13 mouse cellular contexts compared by ENCODE assay signal in genomic region chr17:5985271-5985670, GRCm38 (mm10).
"Had no signal": no experiment of that assay in that cellular context is flagged by ENCODE, and none has a peak within 500 bp of the region (broad histone marks: within the 10 kb centered on the region; RNA-seq: fewer than 3 reads in every experiment).

No protein-coding gene starts in this region.

- H3K9ac ChIP-seq: limb, embryonic 15.5 days; liver, embryonic 12.5 days; lung, embryonic 14.5 days; midbrain, embryonic 13.5 days; neural tube, embryonic 12.5 days; stomach, embryonic 15.5 days had no signal

- ATAC-seq: liver, embryonic 12.5 days; midbrain, embryonic 13.5 days had no signal

- H3K27me3 ChIP-seq: limb, embryonic 15.5 days; midbrain, embryonic 13.5 days; neural tube, embryonic 12.5 days; stomach, embryonic 15.5 days had no signal

- H3K36me3 ChIP-seq: limb, embryonic 15.5 days; liver, embryonic 12.5 days; midbrain, embryonic 13.5 days; neural tube, embryonic 12.5 days; stomach, embryonic 15.5 days had no signal

- H3K9me3 ChIP-seq: limb, embryonic 15.5 days; liver, embryonic 12.5 days; midbrain, embryonic 13.5 days; neural tube, embryonic 12.5 days; stomach, embryonic 15.5 days had no signal

- H3K27ac ChIP-seq: limb, embryonic 15.5 days; liver, embryonic 12.5 days; midbrain, embryonic 13.5 days; neural tube, embryonic 12.5 days; stomach, embryonic 15.5 days had no signal

- H3K4me3 ChIP-seq: limb, embryonic 15.5 days; liver, embryonic 12.5 days; midbrain, embryonic 13.5 days; neural tube, embryonic 12.5 days; stomach, embryonic 15.5 days had no signal

- H3K4me2 ChIP-seq: limb, embryonic 15.5 days; liver, embryonic 12.5 days; lung, embryonic 14.5 days; midbrain, embryonic 13.5 days; neural tube, embryonic 12.5 days; stomach, embryonic 15.5 days had no signal

- DNase-seq: kidney, adult 8-10 months; kidney, postnatal 36 days; layer of hippocampus, adult 9-11 months; layer of hippocampus, postnatal 36 days; lung, embryonic 14.5 days; retina, postnatal 1 day; right cerebral cortex, postnatal 14 days; thymus, postnatal 36 days had no signal

- H3K4me1 ChIP-seq: liver, embryonic 12.5 days had no signal
